Mouse (Mus musculus): Measurements from ENCODE around the gene Mucl3.
A peak's percentile ranks its signal among the peaks of the same experiment; 100 is the strongest.

Gene Mucl3

DNA sequence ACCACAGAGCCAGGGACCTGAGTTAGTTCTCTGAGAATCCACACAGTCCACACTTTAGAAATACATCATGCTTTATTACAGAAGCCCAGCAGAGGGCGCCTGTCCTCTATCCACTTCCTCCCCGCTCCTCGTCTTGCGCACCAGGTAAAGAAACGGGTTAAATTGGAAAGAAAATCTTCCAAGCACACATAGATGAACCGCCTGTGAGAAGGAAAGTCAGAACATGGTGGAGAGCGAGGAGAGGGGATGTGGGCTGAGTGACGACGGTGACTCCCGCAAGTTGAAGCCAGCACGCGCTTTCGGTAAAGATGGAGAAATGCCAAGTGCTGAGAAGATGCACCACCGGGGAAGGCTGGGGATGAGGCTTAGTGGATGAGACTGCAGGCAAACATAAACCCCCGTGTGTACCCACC lies 7.8 kb downstream of the Mucl3 start:
- DNase-seq (ENCODE audit: low read depth, low spot score): peak; percentile 66

DNA sequence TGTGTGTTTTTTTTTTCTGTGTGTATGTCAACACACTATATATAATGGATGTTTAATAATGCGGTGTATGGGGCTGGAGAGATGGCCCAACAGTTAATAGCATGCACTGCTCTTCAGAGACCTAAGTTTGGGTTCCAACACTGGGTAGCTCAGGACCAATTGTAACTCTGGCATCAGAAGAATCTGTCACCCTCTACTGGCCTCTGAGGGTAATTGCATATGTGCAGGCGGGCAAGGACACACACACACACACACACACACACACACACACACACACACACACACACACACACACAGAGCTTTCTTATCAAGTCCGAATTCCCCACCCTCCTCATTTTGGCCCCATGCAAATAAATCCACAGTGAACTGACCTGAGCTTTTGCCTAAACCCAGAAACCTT lies 8.3 kb downstream of the Mucl3 start:
- DNase-seq (ENCODE audit: low read depth, low spot score): no peak

DNA sequence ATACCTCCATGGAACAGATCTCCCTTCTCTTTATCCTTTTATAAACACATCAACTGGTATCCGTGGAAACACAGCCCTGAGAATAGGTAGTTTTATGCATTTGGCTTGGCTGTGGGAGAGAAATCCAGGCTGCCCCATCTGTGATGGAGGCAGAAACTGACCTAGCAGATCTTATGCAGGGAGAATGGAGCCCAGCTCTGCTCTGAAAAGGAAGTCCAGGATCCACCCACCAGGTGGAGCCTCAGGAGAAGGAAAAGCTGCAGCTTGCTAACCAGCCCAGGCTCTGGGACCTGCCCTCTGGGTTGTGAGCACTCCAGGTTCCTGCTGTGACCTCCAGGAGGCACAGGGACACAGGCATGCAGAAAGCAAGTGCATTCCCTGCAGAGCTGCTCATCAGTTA lies 9.5 kb downstream of the Mucl3 start:
- DNase-seq (ENCODE audit: low read depth, low spot score): no peak

DNA sequence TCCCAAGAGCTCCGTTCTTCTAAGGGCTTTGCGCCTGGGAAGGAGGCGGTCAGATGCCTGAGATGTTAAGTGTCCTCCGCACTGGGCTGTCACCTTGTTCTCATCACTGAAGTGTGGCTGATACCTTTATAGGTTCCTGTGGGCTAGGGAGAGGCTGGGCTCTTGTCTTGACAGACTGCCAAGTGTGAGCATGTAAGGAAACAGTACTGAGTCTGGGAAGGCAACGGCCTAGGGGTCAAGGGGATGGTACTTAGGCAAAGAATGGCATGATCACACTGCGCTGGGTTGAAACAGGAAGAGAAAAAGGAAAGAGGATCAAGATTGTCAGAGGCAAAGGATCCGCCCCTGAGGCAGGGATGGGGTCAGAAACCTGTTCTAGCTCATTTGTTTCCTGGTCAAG lies 17.0 kb downstream of the Mucl3 start, which contains the start of gene Gm9573:
TSS of gene Gm9573 (minus strand) at position 101 of the 400 bp plus-strand sequence.
- no peak for DNase-seq (ENCODE audit: low read depth, low spot score)

DNA sequence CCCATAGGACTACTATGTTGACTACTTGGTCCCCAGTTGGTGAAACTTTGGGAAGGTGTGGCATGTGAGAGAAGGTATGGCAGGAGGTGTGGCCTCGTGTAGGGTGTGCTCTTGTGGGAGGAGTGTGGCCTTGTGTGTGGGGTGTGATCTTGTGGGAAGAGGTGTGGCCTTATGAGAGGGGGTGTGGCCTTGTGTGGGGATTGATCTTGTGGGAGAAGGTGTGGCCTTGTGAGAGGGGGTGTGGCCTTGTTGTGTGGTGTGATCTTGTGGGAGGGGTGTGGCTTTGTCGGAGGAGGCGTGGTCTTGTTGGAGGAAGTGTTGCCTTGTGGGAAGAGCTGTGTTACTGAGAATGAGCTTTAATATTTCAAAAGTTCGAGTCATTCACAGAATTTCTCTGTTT lies 26.4 kb downstream of the Mucl3 start:
- DNase-seq (ENCODE audit: low read depth, low spot score): no peak

GRCm38 (mm10) chr17:35601736-35602354 lies 41.6 kb downstream of the Mucl3 start:
- no peak for DNase-seq (ENCODE audit: low read depth, low spot score)

- DNase-seq (ENCODE audit: low read depth, low spot score): no peak
Observed at GRCm38 (mm10) chr17:35601249-35601648, 42.2 kb downstream of the Mucl3 start, which contains the start of gene Sfta2. Gene Sfta2, plus strand, starts transcription at chr17:35601549.

GRCm38 (mm10) chr17:35597399-35597798 lies 46.1 kb downstream of the Mucl3 start:
- DNase-seq (ENCODE audit: low read depth, low spot score): no peak

DNA sequence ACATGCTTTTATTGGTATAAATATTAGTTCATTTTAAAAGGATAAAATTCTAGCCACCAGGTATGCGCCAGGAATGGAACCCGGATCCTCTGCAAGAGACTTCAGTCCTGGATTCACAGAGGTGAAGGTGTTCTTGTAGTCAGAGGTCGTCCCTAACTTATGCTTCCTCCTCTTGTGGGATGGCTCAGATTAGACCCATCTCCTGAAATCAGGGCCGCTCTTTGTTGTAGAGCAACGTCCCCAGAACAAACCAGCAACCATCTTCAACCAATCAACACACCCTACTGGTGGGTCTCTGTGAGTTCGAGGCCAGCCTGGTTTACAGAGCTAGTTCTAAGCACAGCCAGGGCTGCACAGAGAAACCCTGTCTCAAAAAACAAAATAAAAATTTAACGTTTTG lies 49.0 kb downstream of the Mucl3 start:
- DNase-seq (ENCODE audit: low read depth, low spot score): no peak

GRCm38 (mm10) chr17:35593786-35594185 lies 49.7 kb downstream of the Mucl3 start:
- DNase-seq (ENCODE audit: low read depth, low spot score): no peak

GRCm38 (mm10) chr17:35592131-35592530 lies 51.4 kb downstream of the Mucl3 start:
- DNase-seq (ENCODE audit: low read depth, low spot score): no peak

- DNase-seq (ENCODE audit: low read depth, low spot score): no peak
Observed at GRCm38 (mm10) chr17:35591731-35592130, 51.8 kb downstream of the Mucl3 start.

- no peak for DNase-seq (ENCODE audit: low read depth, low spot score)
Observed at GRCm38 (mm10) chr17:35591219-35591578, 52.3 kb downstream of the Mucl3 start.

GRCm38 (mm10) chr17:35590410-35591218 lies 52.9 kb downstream of the Mucl3 start:
- DNase-seq (ENCODE audit: low read depth, low spot score): peak; percentile 73

DNA sequence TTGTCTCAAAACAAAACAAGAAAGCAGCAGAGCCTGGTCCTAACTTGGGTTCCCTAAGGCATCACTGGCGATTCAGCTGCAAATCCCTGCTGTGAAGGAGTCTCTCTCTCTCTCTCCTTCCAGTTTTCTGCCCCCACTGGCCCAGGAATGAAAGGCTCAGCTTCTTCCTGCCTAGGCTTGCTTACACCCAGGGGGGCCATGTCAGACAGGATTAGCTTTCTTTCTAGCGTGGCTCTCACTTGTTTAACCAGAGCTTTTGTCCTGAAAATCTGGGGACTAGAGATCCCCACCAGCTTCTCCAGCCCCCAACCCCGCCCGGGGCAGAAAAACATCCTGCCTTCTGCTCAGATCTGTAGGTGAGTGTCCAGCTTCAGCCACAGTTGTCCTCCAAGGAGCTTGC lies 55.1 kb downstream of the Mucl3 start:
- no peak for DNase-seq (ENCODE audit: low read depth, low spot score)

DNA sequence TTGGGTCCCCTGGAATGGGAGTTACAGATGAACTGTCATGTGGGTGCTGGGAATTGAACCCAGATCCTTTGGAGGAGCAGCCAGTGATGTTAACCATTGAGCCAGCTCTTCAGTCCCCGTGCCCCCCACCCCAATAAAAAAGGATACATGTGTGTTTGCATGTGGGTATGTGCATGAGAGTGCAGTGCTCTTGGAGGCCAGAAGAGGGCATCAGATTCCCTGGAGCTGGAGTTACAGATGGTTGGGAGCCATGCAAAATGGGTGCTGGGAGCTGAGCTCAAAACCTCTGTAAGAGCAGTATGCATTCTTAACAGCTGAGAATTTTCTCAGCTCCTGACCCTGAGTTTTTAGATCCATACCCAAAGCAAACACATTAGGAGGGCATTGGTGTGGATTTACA lies 56.2 kb downstream of the Mucl3 start:
- no peak for DNase-seq (ENCODE audit: low read depth, low spot score)
